Mouse (Mus musculus) CD8-positive naive resting alpha-beta T cell, adult 2 months (primary cell): Measurements from ENCODE around the gene Unc93b1.

Experiments
- DNase-seq, 2 experiments: peaks; one replicate each; pipeline ENCODE4 v3.0.0; 2022; ENCODE audit warnings: low read depth in 2 of 2, low spot score in 2 of 2

Unc93b1 gene

GRCm38 (mm10) chr19:3912337-3913204, 22.4 kb upstream of the Unc93b1 start, which contains the start of gene Ndufs8:
Gene Ndufs8, minus strand, starts transcription at chr19:3912774.
- peak; percentile 87 to 92 for DNase-seq

DNA sequence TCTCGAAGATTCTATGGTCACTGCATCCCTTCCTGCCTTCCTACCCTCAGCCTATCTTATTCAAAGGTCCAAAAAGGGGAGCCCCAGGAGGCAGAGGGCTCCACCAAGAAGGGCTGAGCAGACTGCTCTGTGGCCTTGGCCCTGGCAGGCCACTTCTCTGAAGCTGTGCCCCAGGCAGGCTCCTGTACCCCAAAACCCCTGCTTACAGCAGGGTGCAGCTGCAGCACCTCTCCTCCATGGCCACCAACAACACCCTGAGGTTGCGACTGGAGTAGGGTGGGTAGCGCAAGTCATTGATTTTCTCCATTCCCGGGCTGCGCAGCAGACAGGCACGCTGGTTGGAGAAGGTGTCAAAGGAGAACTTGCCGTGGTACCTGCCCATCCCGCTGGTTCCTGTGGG, 21.3 kb upstream of the Unc93b1 start:
- no peak for DNase-seq

GRCm38 (mm10) chr19:3914535-3914934, 20.5 kb upstream of the Unc93b1 start:
- DNase-seq = no peak

- DNase-seq = no peak
Measured at GRCm38 (mm10) chr19:3916727-3917126, 18.3 kb upstream of the Unc93b1 start.

GRCm38 (mm10) chr19:3919928-3920327, 15.1 kb upstream of the Unc93b1 start:
- DNase-seq = no peak

GRCm38 (mm10) chr19:3922661-3923371, 12.2 kb upstream of the Unc93b1 start:
- no peak for DNase-seq

- no peak for DNase-seq
Measured at GRCm38 (mm10) chr19:3923586-3923985, 11.4 kb upstream of the Unc93b1 start.

DNA sequence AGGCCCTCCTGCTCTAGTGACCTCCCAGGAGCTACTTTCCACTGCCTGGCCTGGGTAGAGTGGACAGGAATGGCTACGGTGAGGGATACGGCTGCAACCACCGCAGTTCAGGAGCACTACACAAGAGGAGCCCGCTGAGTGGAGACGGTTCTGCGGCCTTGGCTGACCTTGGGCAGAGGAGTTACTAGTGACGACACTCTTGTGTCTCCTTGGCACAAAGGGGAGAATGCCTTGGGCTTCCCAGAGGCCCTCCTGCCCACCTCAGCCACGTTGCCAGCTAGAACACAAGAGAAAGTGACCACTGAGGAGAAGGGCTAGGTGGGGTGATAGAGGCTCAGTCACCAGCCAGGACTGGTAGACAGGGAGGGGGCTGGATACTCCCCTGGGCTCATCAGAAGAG, 10.8 kb upstream of the Unc93b1 start:
- DNase-seq = no peak

- no peak for DNase-seq
Measured at GRCm38 (mm10) chr19:3924868-3925267, 10.1 kb upstream of the Unc93b1 start.

- no peak for DNase-seq
Measured at GRCm38 (mm10) chr19:3925859-3926258, 9.1 kb upstream of the Unc93b1 start.

DNA sequence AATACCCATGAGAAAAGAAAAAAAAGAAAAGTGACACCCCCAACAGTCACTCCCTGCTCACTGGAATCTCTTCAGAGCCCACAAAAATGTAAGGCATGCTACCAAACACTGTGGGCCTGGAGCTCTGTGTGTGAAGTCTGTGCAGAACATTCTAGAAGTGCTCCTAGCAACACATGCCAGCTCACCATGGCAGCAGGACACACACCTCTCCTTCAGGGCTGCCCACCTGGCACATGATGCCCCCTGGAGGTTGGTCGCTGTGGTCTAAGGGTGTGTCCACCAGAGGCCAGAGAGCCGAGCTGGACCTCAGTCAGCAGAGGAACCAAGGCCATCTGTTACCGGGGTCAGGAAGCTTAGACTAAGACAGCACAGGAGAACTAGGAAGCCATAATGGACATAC, 8.7 kb upstream of the Unc93b1 start:
- no peak for DNase-seq

DNA sequence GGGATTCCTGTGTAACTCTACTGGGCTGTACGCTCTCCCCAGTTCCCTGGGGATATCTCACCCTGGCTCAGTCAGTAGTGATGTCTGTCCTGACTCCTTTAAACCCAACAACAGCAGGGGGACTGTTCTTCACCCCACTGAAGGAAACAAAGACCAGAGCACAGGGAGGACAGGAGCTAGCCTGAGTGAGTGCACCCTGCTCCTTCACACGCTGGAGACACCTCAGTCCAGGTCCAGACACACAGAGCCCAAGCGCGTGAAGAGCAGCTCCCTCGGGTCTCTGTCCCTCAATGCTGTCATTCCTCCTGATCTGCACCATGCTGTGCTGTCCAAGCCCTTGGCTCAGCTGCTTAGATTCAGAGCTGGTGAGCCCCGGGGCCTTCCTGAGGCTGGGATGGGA, 8.3 kb upstream of the Unc93b1 start:
- DNase-seq = no peak

DNA sequence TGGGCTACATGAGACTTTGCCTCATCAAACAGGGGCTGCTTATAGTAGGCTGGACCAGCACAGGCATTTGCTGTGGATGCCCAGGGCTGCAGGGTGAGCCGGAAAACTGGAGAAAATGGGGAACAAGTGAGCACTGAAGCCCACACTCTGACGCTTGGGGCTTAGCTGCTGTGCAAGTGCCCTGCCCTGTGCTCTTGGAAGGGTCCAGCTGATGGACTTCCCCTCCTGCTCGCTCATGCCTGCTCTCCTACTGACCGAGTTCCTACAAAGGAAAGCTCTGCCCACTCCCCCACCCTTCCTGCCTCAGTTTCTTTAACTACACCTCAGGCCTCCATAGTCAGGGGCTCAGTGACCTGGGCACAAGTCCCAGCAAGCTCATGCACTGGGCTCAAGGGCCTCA, 7.0 kb upstream of the Unc93b1 start:
- no peak for DNase-seq

GRCm38 (mm10) chr19:3928779-3929178, 6.2 kb upstream of the Unc93b1 start:
- DNase-seq = no peak

GRCm38 (mm10) chr19:3929211-3929941, 5.6 kb upstream of the Unc93b1 start, which contains the start of gene Aldh3b1:
Gene Aldh3b1, minus strand, starts transcription at chr19:3929808.
- DNase-seq = no peak

DNA sequence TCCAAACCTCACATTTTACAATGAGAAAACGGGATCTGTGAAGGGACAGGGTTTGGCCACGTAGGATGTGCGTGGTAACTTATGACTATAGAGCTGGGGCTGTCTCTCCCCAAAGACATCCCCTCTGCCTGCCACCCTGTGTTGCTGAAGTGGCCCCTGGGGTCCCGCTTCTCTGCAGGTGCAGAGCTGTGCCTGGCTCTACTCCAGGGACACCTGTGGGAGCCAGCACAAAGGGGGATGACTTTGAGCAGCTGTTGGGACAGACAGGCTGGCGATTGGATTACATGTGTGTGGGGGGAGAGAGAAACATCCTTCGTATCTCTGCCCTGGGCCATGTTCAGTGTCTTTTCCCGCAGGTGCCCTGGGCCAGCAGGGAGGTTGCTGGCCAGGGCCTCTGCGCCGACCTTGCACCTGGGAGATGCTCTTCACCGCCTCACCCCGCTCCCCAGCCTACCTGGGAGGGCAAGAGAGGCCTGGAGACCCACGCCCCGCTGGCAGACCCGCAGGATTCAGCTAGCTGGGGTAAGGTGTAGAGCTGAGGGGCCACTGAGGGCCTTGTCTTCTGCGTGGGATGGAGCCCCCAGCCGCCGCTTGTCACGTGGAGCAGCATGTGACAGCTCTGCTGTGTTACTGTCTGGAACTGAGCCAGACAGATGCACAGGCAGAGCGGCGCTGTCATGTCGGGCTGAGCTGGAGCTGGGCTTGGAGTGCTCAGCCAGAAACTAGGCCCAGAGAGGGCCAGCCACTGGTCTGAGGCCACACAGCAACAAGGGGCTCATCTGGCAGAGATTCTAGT, 4.5 kb upstream of the Unc93b1 start:
- DNase-seq = no peak

GRCm38 (mm10) chr19:3931716-3932115, 3.3 kb upstream of the Unc93b1 start:
- DNase-seq = no peak

- DNase-seq = peak in 1 of 2 experiments; percentile 32
Measured at GRCm38 (mm10) chr19:3935896-3936850, 1.2 kb downstream of the Unc93b1 start.

- DNase-seq = no peak
Measured at GRCm38 (mm10) chr19:3942315-3942714, 7.3 kb downstream of the Unc93b1 start.
